Mouse (Mus musculus) stomach, postnatal 0 days (tissue): ENCODE data around the gene Hsbp1. TPM values are rescaled to one million over a fixed set of nuclear protein-coding genes. Genes with fewer than 3 reads are reported as not detected.

ENCODE experiments used
- ATAC-seq: fragments of 200-750 bp; cut with Nextera tagmentation; 2 replicates; pipeline ENCODE4 v1.8.0; 2017; ENCODE audit not compliant: low FRiP score, low TSS enrichment
- DNase-seq: peaks from one replicate; pipeline ENCODE4 v3.0.0-alpha.2; 2016; ENCODE audit warnings: low spot score
- H3K27ac ChIP-seq: fragments of 300-500 bp; sonication (generic); replicated peaks from 2 replicates; pipeline ENCODE4 v1.5.1; 2014; ENCODE audit warnings: mild to moderate bottlenecking, control low read depth
- H3K27me3 ChIP-seq: fragments of 300-500 bp; sonication (generic); 2 replicates; pipeline ENCODE4 v1.6.1; 2014; ENCODE audit warnings: low read length; ENCODE audit not compliant: control insufficient read depth, insufficient read depth
- H3K36me3 ChIP-seq: fragments of 300-500 bp; sonication (generic); 2 replicates; pipeline ENCODE4 v1.6.1; 2014; ENCODE audit warnings: low read length, mixed read lengths; ENCODE audit not compliant: control insufficient read depth, insufficient read depth
- H3K4me1 ChIP-seq: fragments of 300-500 bp; sonication (generic); replicated peaks from 2 replicates; pipeline ENCODE4 v1.6.1; 2014; ENCODE audit warnings: antibody characterized with exemption; ENCODE audit not compliant: control insufficient read depth, insufficient read depth
- H3K4me2 ChIP-seq: fragments of 300-500 bp; sonication (generic); replicated peaks from 2 replicates; pipeline ENCODE4 v1.6.1; 2014; ENCODE audit warnings: low read depth, mild to moderate bottlenecking, control low read depth, moderate library complexity
- H3K4me3 ChIP-seq: fragments of 300-500 bp; sonication (generic); 2 replicates; pipeline ENCODE4 v1.5.1; 2014; ENCODE audit warnings: low read depth, low read length, control low read depth
- H3K9ac ChIP-seq: fragments of 300-500 bp; sonication (generic); 2 replicates; pipeline ENCODE4 v1.6.1; 2014; ENCODE audit warnings: mild to moderate bottlenecking, low read length, control low read depth, mixed read lengths
- H3K9me3 ChIP-seq: fragments of 300-500 bp; sonication (generic); 2 replicates; pipeline ENCODE4 v1.6.1; 2016; ENCODE audit warnings: low read length; ENCODE audit not compliant: control insufficient read depth
- CTCF ChIP-seq: IDR thresholded peaks from 2 replicates; pipeline ENCODE4 v1.5.1; 2016; ENCODE audit warnings: antibody characterized with exemption, low read depth, mild to moderate bottlenecking, moderate library complexity
- EP300 ChIP-seq: optimal IDR thresholded peaks from 2 replicates; pipeline ENCODE3; 2016; ENCODE audit warnings: antibody characterized with exemption
- WGBS: fragments of 180-500 bp; shearing (Covaris S2); extraction: QIAGEN DNeasy Blood & Tissue Kit; methylation state at CpG from one replicate; pipeline ENCODE4 v1.1.7; 2014; 5-methylcytosine and 5-hydroxymethylcytosine counted together
- polyA plus RNA-seq: library from polyadenylated mRNA; unstranded; fragments of >200 nt; fragmentation: Nextera tagmentation; extraction: Ambion mirVana; gene quantifications from 2 replicates; pipeline ENCODE4 v1.2.1, GENCODE M21; 2015

The Hsbp1 gene
- polyA plus RNA-seq, 1 experiment from 2014 or later, result 245 TPM

GRCm38 (mm10) chr8:119394524-119395026 lies 50.3 kb downstream of the Hsbp1 start, which contains the start of gene Mlycd:
Gene Mlycd, plus strand, starts transcription at chr8:119394878.
- 2% methylated on average over 42 of the region's 44 CpGs for WGBS

GRCm38 (mm10) chr8:119395072-119395950 lies 51.0 kb downstream of the Hsbp1 start:
- H3K9me3 ChIP-seq, result no peaks in the 10 kb centered on the region
- peak overlapping the region; percentile 73 for H3K4me3 ChIP-seq
- peak overlapping the region; percentile 98 for H3K4me2 ChIP-seq
- TF ChIP-seq EP300 (no peak), CTCF (no peak)
- WGBS, result 4% methylated on average over 78 of the region's 83 CpGs
- H3K9ac ChIP-seq, result peak overlapping the region; percentile 86
- peak; percentile 59 for ATAC-seq
- H3K27me3 ChIP-seq, result no peaks in the 10 kb centered on the region
- 0 out of 2 replicates have a peak, but pooled peaks cover 3% of the 10 kb centered on the region for H3K36me3 ChIP-seq
- peaks cover 3% of the 10 kb centered on the region; the same call in 1 of the 2 replicates for H3K4me1 ChIP-seq
- no peak for DNase-seq
- H3K27ac ChIP-seq, result peak overlapping the region; percentile 96

More at GRCm38 (mm10) chr8:119394524-119395026, 50.3 kb downstream of the Hsbp1 start, which contains the start of gene Mlycd:
- Histone ChIP-seq H3K4me3 (peak within 1 kb of the TSS; percentile 73), H3K4me1 (peaks cover 3% of the 10 kb centered on the region; the same call in 1 of the 2 replicates), H3K27me3 (no peaks in the 10 kb centered on the region), H3K36me3 (0 out of 2 replicates have a peak, but pooled peaks cover 3% of the 10 kb centered on the region), H3K27ac (peak within 1 kb of the TSS; percentile 96), H3K4me2 (peak within 1 kb of the TSS; percentile 98), H3K9ac (peak within 1 kb of the TSS; percentile 86), H3K9me3 (no peaks in the 10 kb centered on the region)
- no peak for TF ChIP-seq CTCF
- no peak for TF ChIP-seq EP300
- ATAC-seq (peak; percentile 95), DNase-seq (peak; percentile 96)

Other genes with a start within 250 kb of the Hsbp1 start
- gene Mlycd, start 50.4 kb downstream of the Hsbp1 start, polyA plus RNA-seq, result 22.0 and 24.0 TPM in 2 replicates
- gene Osgin1, start 89.6 kb downstream of the Hsbp1 start, polyA plus RNA-seq, result 11.4 and 14.5 TPM in 2 replicates
- gene Necab2, start 102.2 kb downstream of the Hsbp1 start, polyA plus RNA-seq, result 1.5 and 1.6 TPM in 2 replicates
- not detected in 2 replicates for gene Slc38a8, start 157.2 kb downstream of the Hsbp1 start, polyA plus RNA-seq
- gene Mbtps1, start 214.2 kb downstream of the Hsbp1 start, polyA plus RNA-seq, result 37.1 and 38.4 TPM in 2 replicates
- gene Hsdl1, start 230.7 kb downstream of the Hsbp1 start, polyA plus RNA-seq, result 21.3 and 21.4 TPM in 2 replicates
- gene Dnaaf1, start 230.7 kb downstream of the Hsbp1 start, polyA plus RNA-seq, result 0.24 and 0.30 TPM in 2 replicates